Mouse (Mus musculus): ENCODE measurements at regions not wholly inside any gene's neighbourhood (a gene's known extent, or its start where the extent isn't known, plus 50 kb on each side); places are given as distances from the start of the nearest gene placed in this dataset.
A peak's percentile ranks its signal among the peaks of the same experiment; 100 is the strongest.

GRCm38 (mm10) chr14:76673671-76674331 is 117.1 kb upstream of the Serp2 start:
- ATAC-seq (ENCODE audit: extremely low read depth, insufficient number of reproducible peaks, low FRiP score, poor library complexity, severe bottlenecking) = peak; percentile 53

GRCm38 (mm10) chr14:76672899-76673298 is 116.2 kb upstream of the Serp2 start:
- ATAC-seq (ENCODE audit: extremely low read depth, insufficient number of reproducible peaks, low FRiP score, poor library complexity, severe bottlenecking) = no peak

- ATAC-seq (ENCODE audit: extremely low read depth, insufficient number of reproducible peaks, low FRiP score, poor library complexity, severe bottlenecking) = no peak
These were observed 115.8 kb upstream of the Serp2 start for GRCm38 (mm10) chr14:76672442-76672841.

- no peak for ATAC-seq (ENCODE audit: extremely low read depth, insufficient number of reproducible peaks, low FRiP score, poor library complexity, severe bottlenecking)
These were observed 114.3 kb upstream of the Serp2 start for GRCm38 (mm10) chr14:76671023-76671422.

- ATAC-seq (ENCODE audit: extremely low read depth, insufficient number of reproducible peaks, low FRiP score, poor library complexity, severe bottlenecking) = no peak
These were observed 109.2 kb upstream of the Serp2 start for GRCm38 (mm10) chr14:76665754-76666371.

GRCm38 (mm10) chr14:76664586-76665508 is 108.2 kb upstream of the Serp2 start:
- no peak for ATAC-seq (ENCODE audit: extremely low read depth, insufficient number of reproducible peaks, low FRiP score, poor library complexity, severe bottlenecking)

- no peak for ATAC-seq (ENCODE audit: extremely low read depth, insufficient number of reproducible peaks, low FRiP score, poor library complexity, severe bottlenecking)
These were observed 107.1 kb upstream of the Serp2 start for GRCm38 (mm10) chr14:76663816-76664215.

- no peak for ATAC-seq (ENCODE audit: extremely low read depth, insufficient number of reproducible peaks, low FRiP score, poor library complexity, severe bottlenecking)
These were observed 106.2 kb upstream of the Serp2 start for GRCm38 (mm10) chr14:76662871-76663270.

- ATAC-seq (ENCODE audit: extremely low read depth, insufficient number of reproducible peaks, low FRiP score, poor library complexity, severe bottlenecking) = no peak
These were observed 104.2 kb upstream of the Serp2 start for GRCm38 (mm10) chr14:76660906-76661305.

GRCm38 (mm10) chr14:76658952-76659502 is 102.3 kb upstream of the Serp2 start:
- no peak for ATAC-seq (ENCODE audit: extremely low read depth, insufficient number of reproducible peaks, low FRiP score, poor library complexity, severe bottlenecking)

GRCm38 (mm10) chr14:76657784-76658610 is 101.3 kb upstream of the Serp2 start:
- ATAC-seq (ENCODE audit: extremely low read depth, insufficient number of reproducible peaks, low FRiP score, poor library complexity, severe bottlenecking) = peak; percentile 30; the same call in 1 of the 2 replicates

- no peak for ATAC-seq (ENCODE audit: extremely low read depth, insufficient number of reproducible peaks, low FRiP score, poor library complexity, severe bottlenecking)
These were observed 100.7 kb upstream of the Serp2 start for GRCm38 (mm10) chr14:76657375-76657774.

- ATAC-seq (ENCODE audit: extremely low read depth, insufficient number of reproducible peaks, low FRiP score, poor library complexity, severe bottlenecking) = no peak
These were observed 95.9 kb upstream of the Serp2 start for GRCm38 (mm10) chr14:76652356-76653126.

GRCm38 (mm10) chr14:76651096-76651495 is 94.4 kb upstream of the Serp2 start:
- ATAC-seq (ENCODE audit: extremely low read depth, insufficient number of reproducible peaks, low FRiP score, poor library complexity, severe bottlenecking) = no peak

- no peak for ATAC-seq (ENCODE audit: extremely low read depth, insufficient number of reproducible peaks, low FRiP score, poor library complexity, severe bottlenecking)
These were observed 93.2 kb upstream of the Serp2 start for GRCm38 (mm10) chr14:76649927-76650326.

- no peak for ATAC-seq (ENCODE audit: extremely low read depth, insufficient number of reproducible peaks, low FRiP score, poor library complexity, severe bottlenecking)
These were observed 88.0 kb upstream of the Serp2 start for GRCm38 (mm10) chr14:76644716-76645115.

GRCm38 (mm10) chr14:76641752-76642529 is 85.3 kb upstream of the Serp2 start:
- ATAC-seq (ENCODE audit: extremely low read depth, insufficient number of reproducible peaks, low FRiP score, poor library complexity, severe bottlenecking) = no peak
